In genomic region chr13:80880756-80881155, GRCm38 (mm10) we compare ENCODE assay signal across 14 mouse cellular contexts. TPM values are rescaled to one million over a fixed set of nuclear protein-coding genes. Genes with fewer than 3 reads are reported as not detected.
DNase-seq lines count a peak whose midpoint lies in the region; ATAC-seq lines count a peak whose summit lies in the region.
"Had no signal": no experiment of that assay in that cellular context is flagged by ENCODE, and none has a peak within 500 bp of the region (broad histone marks: within the 10 kb centered on the region; RNA-seq: fewer than 3 reads in every experiment).

No protein-coding gene starts in this region.

- peak; percentile 73 to 80 for DNase-seq in frontal cortex, adult 2 months (ENCODE audit: extremely low spot score in 1 of 2, low spot score in 1 of 2)
- no peak for DNase-seq in frontal cortex, postnatal 10 days (ENCODE audit: low spot score in 2 of 2)
- DNase-seq in right cerebral cortex, adult 2 months (ENCODE audit: low spot score in 2 of 2): peak; percentile 51 to 58
- no peak for DNase-seq in right cerebral cortex, postnatal 4 days
- peak; percentile 23 to 89 for DNase-seq in left cerebral cortex, postnatal 25 days (ENCODE audit: low spot score in 2 of 2)
- no peak for DNase-seq in thymus, postnatal 14 days
- DNase-seq: adrenal gland, postnatal 25 days; cerebellum, adult 9-11 months; heart, postnatal 36 days; kidney, adult 2 months; thymus, postnatal 4 days had no signal

- intact Hi-C loops in left cerebral cortex, postnatal 25 days (cut with DNase I): loop anchor here (2.0 to 10.0 kb wide), 5 partner anchors 257 to 774 kb away; partner anchors contain the start of gene Lysmd3

- no peak for ATAC-seq in activated CD4-positive, CD25-positive, alpha-beta regulatory T cell, adult 4 months
- ATAC-seq: forebrain, embryonic 14.5 days; midbrain, embryonic 15.5 days had no signal

RNA-seq across cellular contexts. Expression of gene Arrdc3, which starts 2.4 kb away (rescaled TPM):
- 29.4 and 31.8 TPM in 2 replicates for polyA plus RNA-seq in frontal cortex, adult 2 months (2012; rRNA removed)
- 10 to 100 TPM; 33.6 to 37.5 TPM for total RNA-seq in left cerebral cortex, postnatal 25 days (2021)
- polyA plus RNA-seq in activated CD4-positive, CD25-positive, alpha-beta regulatory T cell, adult 4 months (2017; shearing (Covaris generic)): 1 to 10 TPM; 5.1 to 8.6 TPM

Comparison
In these comparisons a context has a peak if more than half of its experiments do, and no peak if none do; other contexts are left out.
1. DNase-seq: peak in frontal cortex, adult 2 months (2 of 2), right cerebral cortex, adult 2 months (2 of 2) and left cerebral cortex, postnatal 25 days (2 of 2); none in frontal cortex, postnatal 10 days (0 of 2), right cerebral cortex, postnatal 4 days (single experiment) and thymus, postnatal 14 days (single experiment).